Mouse (Mus musculus) gastrocnemius, postnatal 25 days (tissue): ENCODE measurements around the gene Cacnb3. TPM values are rescaled to one million over a fixed set of nuclear protein-coding genes. Genes with fewer than 3 reads are reported as not detected.
A peak's percentile ranks its signal among the peaks of the same experiment; 100 is the strongest.
"Not testable (repeated sequence)": the region's sequence is repeated elsewhere in the genome, so short reads cannot be mapped to it uniquely, and the experiment has no call there.

Source experiments
- DNase-seq: peaks from one replicate; pipeline ENCODE4 v3.0.0; 2022
- long read RNA-seq, 2 experiments: library from polyadenylated mRNA; stranded (forward); transcript quantifications; one replicate each; pipeline ENCODE4 v2.0.0; 2021
- total RNA-seq, 2 experiments: library from RNA; stranded (reverse); gene quantifications; 1 replicate in 1 of 2; 2 replicates in 1 of 2; pipeline ENCODE4 v1.2.3; 2021

Cacnb3 gene
- 1 to 10 TPM; 3.4 to 4.1 TPM for total RNA-seq
- long read RNA-seq, experiment 1 = 0 reads
- long read RNA-seq, experiment 2 = 0 reads

- DNase-seq = no peak
Measured at GRCm38 (mm10) chr15:98630540-98630939, at the start of gene Cacnb3. Gene Cacnb3 (plus strand): TSS chr15:98630840.

- no peak for DNase-seq
Measured at GRCm38 (mm10) chr15:98582410-98582809, 48.2 kb upstream of the Cacnb3 start.

- no peak for DNase-seq
Measured at GRCm38 (mm10) chr15:98582996-98583395, 47.6 kb upstream of the Cacnb3 start.

GRCm38 (mm10) chr15:98585421-98585820 is 45.2 kb upstream of the Cacnb3 start:
- no peak for DNase-seq

- not testable (repeated sequence) for DNase-seq
Measured at GRCm38 (mm10) chr15:98586141-98586540, 44.5 kb upstream of the Cacnb3 start.

GRCm38 (mm10) chr15:98587751-98588150 is 42.9 kb upstream of the Cacnb3 start:
- DNase-seq = no peak

- DNase-seq = peak; percentile 5
Measured at GRCm38 (mm10) chr15:98589640-98590336, 40.9 kb upstream of the Cacnb3 start.

GRCm38 (mm10) chr15:98591396-98591795 is 39.2 kb upstream of the Cacnb3 start:
- DNase-seq = no peak

GRCm38 (mm10) chr15:98594193-98594592 is 36.4 kb upstream of the Cacnb3 start:
- no peak for DNase-seq

- DNase-seq = no peak
Measured at GRCm38 (mm10) chr15:98595049-98595448, 35.6 kb upstream of the Cacnb3 start.

GRCm38 (mm10) chr15:98596609-98597008 is 34.0 kb upstream of the Cacnb3 start:
- no peak for DNase-seq

- no peak for DNase-seq
Measured at GRCm38 (mm10) chr15:98600036-98600709, 30.5 kb upstream of the Cacnb3 start.

GRCm38 (mm10) chr15:98601832-98602190 is 28.8 kb upstream of the Cacnb3 start:
- DNase-seq = no peak

- peak; percentile 76 for DNase-seq
Measured at GRCm38 (mm10) chr15:98602191-98602881, 28.3 kb upstream of the Cacnb3 start.

GRCm38 (mm10) chr15:98602921-98603458 is 27.6 kb upstream of the Cacnb3 start:
- DNase-seq = peak; percentile 4

GRCm38 (mm10) chr15:98604041-98604575 is 26.5 kb upstream of the Cacnb3 start:
- peak; percentile 4 for DNase-seq

GRCm38 (mm10) chr15:98606051-98606536 is 24.5 kb upstream of the Cacnb3 start:
- peak; percentile 34 for DNase-seq

GRCm38 (mm10) chr15:98606739-98607138 is 23.9 kb upstream of the Cacnb3 start:
- peak; percentile 7 for DNase-seq

GRCm38 (mm10) chr15:98607557-98607956 is 23.1 kb upstream of the Cacnb3 start:
- peak; percentile 47 for DNase-seq

- DNase-seq = peak; percentile 15
Measured at GRCm38 (mm10) chr15:98608058-98608783, 22.4 kb upstream of the Cacnb3 start.

- peak; percentile 8 for DNase-seq
Measured at GRCm38 (mm10) chr15:98608784-98609250, 21.8 kb upstream of the Cacnb3 start.
